Mouse (Mus musculus): ENCODE data around the gene Pi16.

- TF ChIP-seq POLR2A (IDR thresholded peaks at IDR 0.05; ENCODE audit: extremely low read depth, insufficient read depth, low read length): no peak
- no peak for TF ChIP-seq CTCF (IDR thresholded peaks at IDR 0.05; ENCODE audit: low read depth, low read length)
These were observed 43.3 kb downstream of the Pi16 start, which contains the start of gene Fgd2 for GRCm38 (mm10) chr17:29360761-29361221.

Measured in liver, adult 2 months (tissue).